Mouse (Mus musculus) mammary gland, adult 2 months (tissue): ENCODE measurements around the gene Gm20388. TPM values are rescaled to one million over a fixed set of nuclear protein-coding genes. Genes with fewer than 3 reads are reported as not detected.

Experiments
- polyA plus RNA-seq: library from polyadenylated mRNA; depleted of rRNA; stranded (reverse); fragments of >200 nt; gene quantifications from 2 replicates; pipeline ENCODE4 v1.2.3, GENCODE M21; 2012; ENCODE audit warnings: low replicate concordance

The Gm20388 gene
- polyA plus RNA-seq, 1 experiment = 91.0 TPM

GRCm38 (mm10) chr8:122432443-122433268 is 2522.0 kb downstream of the Gm20388 start, which contains the start of gene Cyba:
Gene Cyba, minus strand, starts transcription at chr8:122432930.

GRCm38 (mm10) chr8:122443262-122444006 is 2532.8 kb downstream of the Gm20388 start, which contains the start of gene Mvd:
Gene Mvd, minus strand, starts transcription at chr8:122443422.

GRCm38 (mm10) chr8:122460524-122461472 is 2550.2 kb downstream of the Gm20388 start, which contains the start of gene Snai3:
Gene Snai3, minus strand, starts transcription at chr8:122460733.

GRCm38 (mm10) chr8:122475580-122476320 is 2565.1 kb downstream of the Gm20388 start, which contains the start of the genes Rnf166 and Ctu2:
Gene Rnf166, minus strand, starts transcription at chr8:122476064.
Gene Ctu2, plus strand, starts transcription at chr8:122476143.

GRCm38 (mm10) chr8:122551265-122552051 is 2640.8 kb downstream of the Gm20388 start, which contains the start of gene Piezo1:
Gene Piezo1, minus strand, starts transcription at chr8:122551329.

GRCm38 (mm10) chr8:122567361-122568108 is 2656.9 kb downstream of the Gm20388 start, which contains the start of gene Cdt1:
Gene Cdt1, plus strand, starts transcription at chr8:122568015.

GRCm38 (mm10) chr8:122576648-122577022 is 2666.0 kb downstream of the Gm20388 start, which contains the start of gene Aprt:
Gene Aprt, minus strand, starts transcription at chr8:122576909.

GRCm38 (mm10) chr8:122611295-122612133 is 2700.9 kb downstream of the Gm20388 start, which contains the start of the genes Galns and Trappc2l:
Gene Galns, minus strand, starts transcription at chr8:122611463.
Gene Trappc2l, plus strand, starts transcription at chr8:122611640.

GRCm38 (mm10) chr8:122622727-122623126 is 2712.1 kb downstream of the Gm20388 start, which contains the start of gene Pabpn1l:
Gene Pabpn1l, minus strand, starts transcription at chr8:122622739.

GRCm38 (mm10) chr8:122699005-122699492 is 2788.4 kb downstream of the Gm20388 start, which contains the start of gene Cbfa2t3:
Gene Cbfa2t3, minus strand, starts transcription at chr8:122699109.

GRCm38 (mm10) chr8:122775285-122776155 is 2864.9 kb downstream of the Gm20388 start, which contains the start of gene Acsf3:
Gene Acsf3, plus strand, starts transcription at chr8:122775486.

GRCm38 (mm10) chr8:122847829-122848561 is 2937.4 kb downstream of the Gm20388 start, which contains the start of gene Cdh15:
Gene Cdh15, plus strand, starts transcription at chr8:122847966.

GRCm38 (mm10) chr8:123042158-123042973 is 3131.7 kb downstream of the Gm20388 start, which contains the start of gene Ankrd11:
Gene Ankrd11, minus strand, starts transcription at chr8:123042277.

GRCm38 (mm10) chr8:123062721-123063120 is 3152.1 kb downstream of the Gm20388 start, which contains the start of gene Spg7:
Gene Spg7, plus strand, starts transcription at chr8:123062942.

